Mouse (Mus musculus): ENCODE results near the gene Slc45a2. TPM values are rescaled to one million over a fixed set of nuclear protein-coding genes. Genes with fewer than 3 reads are reported as not detected.

Gene Slc45a2
- polyA plus RNA-seq, 1 experiment from 2014 or later: not detected

DNA sequence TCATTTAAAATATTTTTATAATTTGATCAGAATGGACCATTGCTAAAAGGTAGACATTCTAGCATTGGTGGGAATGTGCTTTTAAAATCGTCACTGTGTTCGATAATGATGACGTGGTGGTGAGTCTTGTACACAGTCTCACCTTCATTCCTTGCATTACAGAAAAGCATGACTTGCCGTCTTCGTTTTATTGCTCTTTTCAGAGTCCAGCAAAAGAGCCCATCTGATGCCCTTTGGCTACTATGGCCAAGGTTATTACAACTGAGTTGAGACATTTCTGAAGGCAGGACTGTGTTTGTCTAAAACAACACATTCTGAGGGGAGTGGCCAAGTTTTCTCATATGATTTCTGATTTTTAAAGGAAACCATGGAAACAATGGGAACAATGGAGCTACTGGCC lies 40.3 kb upstream of the Slc45a2 start:
- DNase-seq (ENCODE audit: low spot score) (no peak), ATAC-seq (no peak)
- WGBS: 94% methylated on average over 5 of the region's 5 CpGs
- Histone ChIP-seq H3K9me3 (replicated peaks; ENCODE audit: control insufficient read depth, low read length) (no peaks in the 10 kb centered on the region), H3K9ac (ENCODE audit: low read length) (no peak overlapping the region), H3K4me3 (ENCODE audit: low read depth, low read length) (no peak overlapping the region), H3K4me1 (ENCODE audit: control insufficient read depth, insufficient read depth, low read length) (no peaks in the 10 kb centered on the region), H3K27me3 (replicated peaks; ENCODE audit: control insufficient read depth, insufficient read depth, low read length) (no peaks in the 10 kb centered on the region), H3K36me3 (ENCODE audit: control insufficient read depth, insufficient read depth, low read length) (no peaks in the 10 kb centered on the region), H3K27ac (ENCODE audit: low read depth, low read length) (no peak overlapping the region), H3K4me2 (ENCODE audit: low read length) (no peak overlapping the region)

GRCm38 (mm10) chr15:10962601-10963000 lies 37.9 kb upstream of the Slc45a2 start:
- WGBS: 90% methylated on average over 2 of the region's 2 CpGs
- Histone ChIP-seq H3K36me3 (ENCODE audit: control insufficient read depth, insufficient read depth, low read length) (no peaks in the 10 kb centered on the region), H3K4me1 (ENCODE audit: control insufficient read depth, insufficient read depth, low read length) (no peaks in the 10 kb centered on the region), H3K4me3 (ENCODE audit: low read depth, low read length) (no peak overlapping the region), H3K4me2 (ENCODE audit: low read length) (no peak overlapping the region), H3K27ac (ENCODE audit: low read depth, low read length) (no peak overlapping the region), H3K27me3 (replicated peaks; ENCODE audit: control insufficient read depth, insufficient read depth, low read length) (no peaks in the 10 kb centered on the region), H3K9me3 (replicated peaks; ENCODE audit: control insufficient read depth, low read length) (no peaks in the 10 kb centered on the region), H3K9ac (ENCODE audit: low read length) (no peak overlapping the region)
- ATAC-seq: no peak
- no peak for DNase-seq (ENCODE audit: low spot score)

- Histone ChIP-seq H3K9ac (ENCODE audit: low read length) (no peak overlapping the region), H3K9me3 (replicated peaks; ENCODE audit: control insufficient read depth, low read length) (no peaks in the 10 kb centered on the region), H3K27me3 (replicated peaks; ENCODE audit: control insufficient read depth, insufficient read depth, low read length) (no peaks in the 10 kb centered on the region), H3K4me1 (ENCODE audit: control insufficient read depth, insufficient read depth, low read length) (no peaks in the 10 kb centered on the region), H3K36me3 (ENCODE audit: control insufficient read depth, insufficient read depth, low read length) (no peaks in the 10 kb centered on the region), H3K27ac (ENCODE audit: low read depth, low read length) (no peak overlapping the region), H3K4me2 (ENCODE audit: low read length) (no peak overlapping the region), H3K4me3 (ENCODE audit: low read depth, low read length) (no peak overlapping the region)
- WGBS: 80% methylated on average over 3 of the region's 3 CpGs
- ATAC-seq (no peak), DNase-seq (ENCODE audit: low spot score) (no peak)
Observed at GRCm38 (mm10) chr15:10969439-10969838, 31.1 kb upstream of the Slc45a2 start.

GRCm38 (mm10) chr15:10970777-10971176 lies 29.7 kb upstream of the Slc45a2 start:
- WGBS: 90% methylated on average over 5 of the region's 5 CpGs
- ATAC-seq: no peak

GRCm38 (mm10) chr15:10977151-10977550 lies 23.4 kb upstream of the Slc45a2 start:
- Histone ChIP-seq H3K4me1 (ENCODE audit: control insufficient read depth, insufficient read depth, low read length) (no peaks in the 10 kb centered on the region), H3K27ac (ENCODE audit: low read depth, low read length) (no peak overlapping the region), H3K27me3 (replicated peaks; ENCODE audit: control insufficient read depth, insufficient read depth, low read length) (no peaks in the 10 kb centered on the region), H3K4me2 (ENCODE audit: low read length) (no peak overlapping the region), H3K4me3 (ENCODE audit: low read depth, low read length) (no peak overlapping the region), H3K9ac (ENCODE audit: low read length) (no peak overlapping the region), H3K36me3 (ENCODE audit: control insufficient read depth, insufficient read depth, low read length) (no peaks in the 10 kb centered on the region), H3K9me3 (replicated peaks; ENCODE audit: control insufficient read depth, low read length) (no peaks in the 10 kb centered on the region)
- no peak for DNase-seq (ENCODE audit: low spot score)
- no peak for ATAC-seq

More at GRCm38 (mm10) chr15:10970777-10971176, 29.7 kb upstream of the Slc45a2 start:
- Histone ChIP-seq H3K27me3 (replicated peaks; ENCODE audit: control insufficient read depth, insufficient read depth, low read length) (no peaks in the 10 kb centered on the region), H3K4me1 (ENCODE audit: control insufficient read depth, insufficient read depth, low read length) (no peaks in the 10 kb centered on the region), H3K9ac (ENCODE audit: low read length) (no peak overlapping the region), H3K27ac (ENCODE audit: low read depth, low read length) (no peak overlapping the region), H3K9me3 (replicated peaks; ENCODE audit: control insufficient read depth, low read length) (no peaks in the 10 kb centered on the region), H3K4me3 (ENCODE audit: low read depth, low read length) (no peak overlapping the region), H3K4me2 (ENCODE audit: low read length) (no peak overlapping the region), H3K36me3 (ENCODE audit: control insufficient read depth, insufficient read depth, low read length) (no peaks in the 10 kb centered on the region)
- DNase-seq (ENCODE audit: low spot score): no peak

GRCm38 (mm10) chr15:10980712-10981111 lies 19.8 kb upstream of the Slc45a2 start:
- WGBS: 61% methylated on average over 2 of the region's 2 CpGs
- H3K4me2 ChIP-seq (ENCODE audit: low read length): peak overlapping the region; percentile 66; the same call in 1 of the 2 replicates
- H3K36me3 ChIP-seq (ENCODE audit: control insufficient read depth, insufficient read depth, low read length): no peaks in the 10 kb centered on the region
- no peak overlapping the region for H3K4me3 ChIP-seq (ENCODE audit: low read depth, low read length)
- H3K27ac ChIP-seq (ENCODE audit: low read depth, low read length): no peak overlapping the region
- H3K27me3 ChIP-seq (replicated peaks; ENCODE audit: control insufficient read depth, insufficient read depth, low read length): no peaks in the 10 kb centered on the region
- H3K9me3 ChIP-seq (replicated peaks; ENCODE audit: control insufficient read depth, low read length): no peaks in the 10 kb centered on the region
- no peak for ATAC-seq
- DNase-seq (ENCODE audit: low spot score): no peak
- peak overlapping the region; percentile 74; the same call in 1 of the 2 replicates for H3K9ac ChIP-seq (ENCODE audit: low read length)
- no peaks in the 10 kb centered on the region for H3K4me1 ChIP-seq (ENCODE audit: control insufficient read depth, insufficient read depth, low read length)

GRCm38 (mm10) chr15:10981377-10982063 lies 19.0 kb upstream of the Slc45a2 start, which contains the start of gene Amacr:
Gene Amacr (plus strand): TSS chr15:10981756.
- DNase-seq (ENCODE audit: low spot score) (peak; percentile 95), ATAC-seq (peak; percentile 99)
- under 1% methylated on average over 52 of the region's 52 CpGs for WGBS
- Histone ChIP-seq H3K27me3 (replicated peaks; ENCODE audit: control insufficient read depth, insufficient read depth, low read length) (no peaks in the 10 kb centered on the region), H3K4me2 (ENCODE audit: low read length) (peak within 1 kb of the TSS; percentile 66), H3K9ac (ENCODE audit: low read length) (peak within 1 kb of the TSS; percentile 74), H3K4me3 (ENCODE audit: low read depth, low read length) (peak within 1 kb of the TSS; percentile 64), H3K36me3 (ENCODE audit: control insufficient read depth, insufficient read depth, low read length) (no peaks in the 10 kb centered on the region), H3K9me3 (replicated peaks; ENCODE audit: control insufficient read depth, low read length) (no peaks in the 10 kb centered on the region), H3K4me1 (ENCODE audit: control insufficient read depth, insufficient read depth, low read length) (no peaks in the 10 kb centered on the region), H3K27ac (ENCODE audit: low read depth, low read length) (peak within 1 kb of the TSS; percentile 81)

GRCm38 (mm10) chr15:10982064-10982435 lies 18.5 kb upstream of the Slc45a2 start:
- peak overlapping the region; percentile 81; the same call in 1 of the 2 replicates for H3K27ac ChIP-seq (ENCODE audit: low read depth, low read length)
- DNase-seq (ENCODE audit: low spot score): no peak
- H3K4me3 ChIP-seq (ENCODE audit: low read depth, low read length): peak overlapping the region; percentile 64
- WGBS: 6% methylated on average over 6 of the region's 6 CpGs
- no peaks in the 10 kb centered on the region for H3K4me1 ChIP-seq (ENCODE audit: control insufficient read depth, insufficient read depth, low read length)
- H3K9me3 ChIP-seq (replicated peaks; ENCODE audit: control insufficient read depth, low read length): no peaks in the 10 kb centered on the region
- no peaks in the 10 kb centered on the region for H3K27me3 ChIP-seq (replicated peaks; ENCODE audit: control insufficient read depth, insufficient read depth, low read length)
- no peaks in the 10 kb centered on the region for H3K36me3 ChIP-seq (ENCODE audit: control insufficient read depth, insufficient read depth, low read length)
- ATAC-seq: no peak
- H3K4me2 ChIP-seq (ENCODE audit: low read length): peak overlapping the region; percentile 66
- H3K9ac ChIP-seq (ENCODE audit: low read length): peak overlapping the region; percentile 74

DNA sequence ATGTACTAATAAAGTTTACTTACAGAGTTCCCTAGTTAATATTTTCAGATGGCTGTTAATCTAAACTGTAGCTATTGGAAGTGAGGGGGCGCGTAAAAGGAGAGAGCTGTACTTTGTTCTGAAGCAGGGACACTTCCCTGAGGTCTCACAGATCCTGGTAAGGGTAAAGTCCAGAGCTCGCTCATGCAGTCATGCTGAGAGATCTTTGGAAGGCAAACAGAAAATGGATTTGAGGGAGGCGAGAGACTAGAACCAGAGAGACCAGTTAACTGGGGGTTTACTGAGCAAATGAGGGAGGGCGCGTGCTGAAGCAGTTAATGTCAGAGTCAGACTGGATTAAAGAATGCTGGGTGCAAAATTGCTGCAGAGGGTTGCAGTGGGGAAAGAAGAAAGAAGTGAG lies 14.8 kb upstream of the Slc45a2 start:
- Histone ChIP-seq H3K9ac (ENCODE audit: low read length) (no peak overlapping the region), H3K4me2 (ENCODE audit: low read length) (no peak overlapping the region), H3K4me1 (ENCODE audit: control insufficient read depth, insufficient read depth, low read length) (no peaks in the 10 kb centered on the region), H3K4me3 (ENCODE audit: low read depth, low read length) (no peak overlapping the region), H3K27me3 (replicated peaks; ENCODE audit: control insufficient read depth, insufficient read depth, low read length) (no peaks in the 10 kb centered on the region), H3K9me3 (replicated peaks; ENCODE audit: control insufficient read depth, low read length) (no peaks in the 10 kb centered on the region), H3K27ac (ENCODE audit: low read depth, low read length) (no peak overlapping the region), H3K36me3 (ENCODE audit: control insufficient read depth, insufficient read depth, low read length) (no peaks in the 10 kb centered on the region)
- WGBS: 89% methylated on average over 6 of the region's 6 CpGs
- ATAC-seq (no peak), DNase-seq (ENCODE audit: low spot score) (no peak)
